ENCODE assay signal across 7 mouse cellular contexts in the genomic region with DNA sequence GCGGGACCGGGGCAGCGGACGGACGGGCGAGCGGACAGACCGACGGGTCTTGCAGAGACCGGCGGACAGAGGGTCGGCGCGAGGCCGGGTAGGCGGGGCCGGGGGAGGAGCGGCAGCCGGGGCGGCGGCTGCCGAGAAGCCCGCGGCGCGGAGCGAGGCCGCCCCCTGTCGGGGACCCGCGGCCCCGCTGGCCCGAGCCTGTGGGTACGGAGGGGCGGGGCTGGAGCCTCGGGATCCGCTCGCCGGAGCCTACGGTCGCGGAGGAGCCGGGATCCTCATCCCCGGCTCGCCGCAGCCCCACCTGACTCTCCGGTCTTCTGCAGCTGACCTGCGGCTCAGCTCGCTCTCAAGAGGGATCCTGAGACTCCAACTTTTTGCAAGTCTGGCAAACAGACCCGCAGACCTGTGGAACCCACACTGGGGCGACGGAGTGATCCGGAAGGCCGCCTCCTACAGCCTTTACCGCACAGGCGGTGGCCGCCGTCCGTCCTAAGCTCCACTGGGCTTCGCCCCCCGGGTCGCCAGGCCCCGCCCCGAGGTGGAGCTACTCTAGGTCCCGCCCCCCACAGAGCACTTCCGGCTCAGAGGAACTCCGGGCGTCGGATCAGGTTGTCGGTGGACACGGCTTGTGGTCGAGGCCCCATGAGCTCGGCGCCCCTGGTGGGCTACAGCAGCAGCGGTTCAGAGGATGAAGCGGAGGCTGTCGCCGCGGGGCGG. TPM values are rescaled to one million over a fixed set of nuclear protein-coding genes. Genes with fewer than 3 reads are reported as not detected.
A peak's percentile ranks its signal among the peaks of the same experiment; 100 is the strongest.
DNase-seq lines count a peak whose midpoint lies in the region; ATAC-seq and TF ChIP-seq lines count a peak whose summit lies in the region.

TSS of gene Zfp319 (minus strand) at position 231 of the 717 bp plus-strand sequence.
TSS of gene Usb1 (plus strand) at position 565 of the 717 bp plus-strand sequence.

- DNase-seq in adrenal gland, postnatal 25 days, result peak; percentile 95
- peak; percentile 97 to 98 for DNase-seq in heart, adult 2 months
- DNase-seq in kidney, adult 8-10 months, result peak; percentile 93 to 95
- DNase-seq in spleen, postnatal 10 days (ENCODE audit: low spot score in 2 of 2), result peak; percentile 92 to 95

- peaks cover 35% of the 10 kb centered on the region for H3K36me3 ChIP-seq in embryonic facial prominence, embryonic 12.5 days
- H3K36me3 ChIP-seq in heart, adult 2 months (ENCODE audit: control insufficient read depth, insufficient read depth, low read length), result peaks cover 4% of the 10 kb centered on the region; the same call in 1 of the 2 replicates
- H3K36me3 ChIP-seq in limb, embryonic 13.5 days, result peaks cover 47% of the 10 kb centered on the region
- peaks cover 24% of the 10 kb centered on the region for H3K36me3 ChIP-seq in midbrain, embryonic 16.5 days (ENCODE audit: control insufficient read depth, insufficient read depth, low read length)

- TF ChIP-seq EP300 in heart, adult 2 months (IDR thresholded peaks at IDR 0.05; ENCODE audit: insufficient read depth, low read depth, low read length), result no peak

- peak within 1 kb of the TSS; percentile 81 for H3K4me2 ChIP-seq in embryonic facial prominence, embryonic 12.5 days (replicated peaks)
- peak within 1 kb of the TSS; percentile 84 for H3K4me2 ChIP-seq in limb, embryonic 13.5 days (replicated peaks)
- peak within 1 kb of the TSS; percentile 89 for H3K4me2 ChIP-seq in midbrain, embryonic 16.5 days (ENCODE audit: low read length)

- peaks cover 13% of the 10 kb centered on the region for H3K4me1 ChIP-seq in embryonic facial prominence, embryonic 12.5 days
- H3K4me1 ChIP-seq in heart, adult 2 months (ENCODE audit: control insufficient read depth, insufficient read depth, low read length), result peaks cover 5% of the 10 kb centered on the region
- H3K4me1 ChIP-seq in limb, embryonic 13.5 days, result peaks cover 26% of the 10 kb centered on the region
- peaks cover 19% of the 10 kb centered on the region for H3K4me1 ChIP-seq in midbrain, embryonic 16.5 days (ENCODE audit: control insufficient read depth, insufficient read depth, low read length)

- peaks cover 11% of the 10 kb centered on the region for H3K79me2 ChIP-seq in heart, adult 2 months (replicated peaks; ENCODE audit: control insufficient read depth, insufficient read depth, low read length)

- ATAC-seq in embryonic facial prominence, embryonic 12.5 days (ENCODE audit: insufficient number of reproducible peaks, insufficient read depth, low FRiP score, low TSS enrichment), result peak; percentile 92
- peak; percentile 93 for ATAC-seq in limb, embryonic 13.5 days (ENCODE audit: low FRiP score, low read depth)
- ATAC-seq in midbrain, embryonic 16.5 days, result peak; percentile 92

- no peaks in the 10 kb centered on the region for H3K27me3 ChIP-seq in embryonic facial prominence, embryonic 12.5 days
- H3K27me3 ChIP-seq in heart, adult 2 months (ENCODE audit: control insufficient read depth, insufficient read depth, low read length), result no peaks in the 10 kb centered on the region
- no peaks in the 10 kb centered on the region for H3K27me3 ChIP-seq in limb, embryonic 13.5 days
- H3K27me3 ChIP-seq in midbrain, embryonic 16.5 days (ENCODE audit: control insufficient read depth, insufficient read depth, low read depth, low read length), result no peaks in the 10 kb centered on the region

- H3K9ac ChIP-seq in embryonic facial prominence, embryonic 12.5 days, result peak within 1 kb of the TSS; percentile 92
- peak within 1 kb of the TSS; percentile 98 for H3K9ac ChIP-seq in heart, adult 2 months (ENCODE audit: low read depth, low read length)
- peak within 1 kb of the TSS; percentile 94 for H3K9ac ChIP-seq in limb, embryonic 13.5 days
- H3K9ac ChIP-seq in midbrain, embryonic 16.5 days (ENCODE audit: low read depth, low read length), result peak within 1 kb of the TSS; percentile 95

- peak within 1 kb of the TSS; percentile 91 for H3K4me3 ChIP-seq in embryonic facial prominence, embryonic 12.5 days
- peak within 1 kb of the TSS; percentile 95 for H3K4me3 ChIP-seq in heart, adult 2 months
- peak within 1 kb of the TSS; percentile 91 for H3K4me3 ChIP-seq in limb, embryonic 13.5 days
- peak within 1 kb of the TSS; percentile 79 for H3K4me3 ChIP-seq in midbrain, embryonic 16.5 days (ENCODE audit: low read depth, low read length)

- peak; percentile 94 for TF ChIP-seq POLR2A in heart, adult 2 months (IDR thresholded peaks at IDR 0.05; ENCODE audit: insufficient read depth, low read depth, low read length)

- H3K9me3 ChIP-seq in embryonic facial prominence, embryonic 12.5 days, result no peaks in the 10 kb centered on the region
- H3K9me3 ChIP-seq in limb, embryonic 13.5 days, result no peaks in the 10 kb centered on the region
- no peaks in the 10 kb centered on the region for H3K9me3 ChIP-seq in midbrain, embryonic 16.5 days (replicated peaks; ENCODE audit: control insufficient read depth, low read length, poor library complexity, severe bottlenecking)

- under 1% methylated on average over 77 of the region's 80 CpGs for WGBS in embryonic facial prominence, embryonic 12.5 days
- under 1% methylated on average over 78 of the region's 80 CpGs for WGBS in heart, adult 2 months
- WGBS in limb, embryonic 13.5 days, result under 1% methylated on average over 75 of the region's 80 CpGs
- under 1% methylated on average over 68 of the region's 80 CpGs for WGBS in midbrain, embryonic 16.5 days

- intact Hi-C loops in heart, adult 2 months (cut with DNase I), result loop anchor here (1.0 kb wide), 1 partner anchor 77 kb away; no protein-coding TSS in a partner anchor

- peak within 1 kb of the TSS; percentile 97 for H3K27ac ChIP-seq in embryonic facial prominence, embryonic 12.5 days
- H3K27ac ChIP-seq in heart, adult 2 months, result peak within 1 kb of the TSS; percentile 97
- H3K27ac ChIP-seq in limb, embryonic 13.5 days, result peak within 1 kb of the TSS; percentile 95
- peak within 1 kb of the TSS; percentile 94 for H3K27ac ChIP-seq in midbrain, embryonic 16.5 days (ENCODE audit: low read length)

- TF ChIP-seq CTCF in heart, adult 2 months (IDR thresholded peaks at IDR 0.05), result peak; percentile 82

RNA-seq across cellular contexts. Expression of gene Zfp319, which starts in this region (rescaled TPM):
- 11.3 and 13.6 TPM in 2 replicates for total RNA-seq in adrenal gland, postnatal 25 days (2021)
- polyA plus RNA-seq in embryonic facial prominence, embryonic 12.5 days (2016; fragmentation: Nextera tagmentation; extraction: Ambion mirVana), result 14.2 and 14.4 TPM in 2 replicates
- 1 to 10 TPM; 7.6 to 8.1 TPM for total RNA-seq in heart, adult 2 months (2021)
- 5.5 and 7.3 TPM in 2 replicates for polyA plus RNA-seq in heart, adult 2 months (2012; rRNA removed)
- polyA plus RNA-seq in limb, embryonic 13.5 days (2015; fragmentation: Nextera tagmentation; extraction: Ambion mirVana), result 10.0 and 11.1 TPM in 2 replicates
- polyA plus RNA-seq in midbrain, embryonic 16.5 days (2015; fragmentation: Nextera tagmentation; extraction: Ambion mirVana), result 16.2 and 17.5 TPM in 2 replicates

RNA-seq across cellular contexts. Expression of gene Usb1, which starts in this region (rescaled TPM):
- 22.4 and 23.0 TPM in 2 replicates for total RNA-seq in adrenal gland, postnatal 25 days (2021)
- 44.8 and 48.2 TPM in 2 replicates for polyA plus RNA-seq in embryonic facial prominence, embryonic 12.5 days (2016; fragmentation: Nextera tagmentation; extraction: Ambion mirVana)
- 10 to 100 TPM; 12.2 to 15.2 TPM for total RNA-seq in heart, adult 2 months (2021)
- 23.9 and 31.1 TPM in 2 replicates for polyA plus RNA-seq in heart, adult 2 months (2012; rRNA removed)
- 43.5 and 46.0 TPM in 2 replicates for polyA plus RNA-seq in limb, embryonic 13.5 days (2015; fragmentation: Nextera tagmentation; extraction: Ambion mirVana)
- 35.5 and 38.2 TPM in 2 replicates for polyA plus RNA-seq in midbrain, embryonic 16.5 days (2015; fragmentation: Nextera tagmentation; extraction: Ambion mirVana)

Comparison
In these comparisons a context has a peak if more than half of its experiments do, and no peak if none do; other contexts are left out.
1. Peak in every context shown above with its lines: DNase-seq, ATAC-seq, H3K4me3 ChIP-seq and H3K27ac ChIP-seq.